Mouse (Mus musculus) liver, postnatal 0 days (tissue): ENCODE data around the gene Opa3.

Experiments used
- CTCF ChIP-seq: sonication (generic); IDR thresholded peaks from 2 replicates; pipeline ENCODE4 v1.5.1; 2016; ENCODE audit warnings: antibody characterized with exemption, low read depth
- EP300 ChIP-seq: IDR thresholded peaks from 2 replicates; pipeline ENCODE4 v1.6.1; 2016; ENCODE audit warnings: antibody characterized with exemption, low read depth, mild to moderate bottlenecking

GRCm38 (mm10) chr7:19238344-19238743, 10.2 kb downstream of the Opa3 start:
- TF ChIP-seq EP300 = no peak
- no peak for TF ChIP-seq CTCF
